ENCODE assay signal across 1 mouse cellular context in genomic region chr2:103066683-103067551, GRCm38 (mm10).
A peak's percentile ranks its signal among the peaks of the same experiment; 100 is the strongest.
TF ChIP-seq lines count a peak whose summit lies in the region.

No protein-coding gene starts in this region.

TF ChIP-seq in CH12.LX, 34 proteins besides CTCF, POLR2A, EP300 and RAD21 (continued from another document):
- 0 out of 2 replicates have a peak, but pooled peaks have one; percentile 14 for TF ChIP-seq TBP (conservative IDR thresholded peaks at IDR 0.05; ENCODE audit: low read depth, low read length)
- TF ChIP-seq CHD1 (IDR thresholded peaks at IDR 0.05; ENCODE audit: low read depth, low read length) = peak; percentile 86
